Mouse (Mus musculus): ENCODE results near the gene Epb41l2. TPM values are rescaled to one million over a fixed set of nuclear protein-coding genes. Genes with fewer than 3 reads are reported as not detected.

The Epb41l2 gene
- polyA plus RNA-seq, 1 experiment from 2014 or later = 90.6 TPM

GRCm38 (mm10) chr10:25527126-25527525, 167.5 kb downstream of the Epb41l2 start:
- peaks cover 5% of the 10 kb centered on the region for H3K4me1 ChIP-seq
- H3K36me3 ChIP-seq = peaks cover 6% of the 10 kb centered on the region; the same call in 1 of the 2 replicates
- H3K4me2 ChIP-seq = no peak overlapping the region
- no peaks in the 10 kb centered on the region for H3K27me3 ChIP-seq
- WGBS = 61% methylated on average over 3 of the region's 3 CpGs
- no peak overlapping the region for H3K27ac ChIP-seq
- no peak for ATAC-seq (ENCODE audit: borderline replicate concordance, extremely low read depth, low FRiP score, low TSS enrichment)
- H3K9ac ChIP-seq = no peak overlapping the region
- no peak overlapping the region for H3K4me3 ChIP-seq
- H3K9me3 ChIP-seq = no peaks in the 10 kb centered on the region

GRCm38 (mm10) chr10:25531335-25531734, 171.7 kb downstream of the Epb41l2 start:
- 37% methylated on average over 13 of the region's 13 CpGs for WGBS
- ATAC-seq (ENCODE audit: borderline replicate concordance, extremely low read depth, low FRiP score, low TSS enrichment) = no peak
- peaks cover 9% of the 10 kb centered on the region for H3K4me1 ChIP-seq
- H3K36me3 ChIP-seq = no peaks in the 10 kb centered on the region
- H3K9me3 ChIP-seq = no peaks in the 10 kb centered on the region
- no peaks in the 10 kb centered on the region for H3K27me3 ChIP-seq
- no peak overlapping the region for H3K4me2 ChIP-seq
- no peak overlapping the region for H3K4me3 ChIP-seq
- no peak overlapping the region for H3K9ac ChIP-seq
- no peak overlapping the region for H3K27ac ChIP-seq

GRCm38 (mm10) chr10:25533105-25533504, 173.5 kb downstream of the Epb41l2 start:
- Histone ChIP-seq H3K27ac (no peak overlapping the region), H3K4me1 (peaks cover 9% of the 10 kb centered on the region), H3K4me2 (no peak overlapping the region), H3K9me3 (no peaks in the 10 kb centered on the region), H3K27me3 (no peaks in the 10 kb centered on the region), H3K36me3 (no peaks in the 10 kb centered on the region), H3K4me3 (no peak overlapping the region), H3K9ac (no peak overlapping the region)
- ATAC-seq (ENCODE audit: borderline replicate concordance, extremely low read depth, low FRiP score, low TSS enrichment) = no peak
- WGBS = 23% methylated on average over 2 of the region's 2 CpGs

GRCm38 (mm10) chr10:25533513-25534246, 174.1 kb downstream of the Epb41l2 start:
- ATAC-seq (ENCODE audit: borderline replicate concordance, extremely low read depth, low FRiP score, low TSS enrichment) = 0 out of 2 replicates have a peak, but pooled peaks have one; percentile 49
- H3K4me3 ChIP-seq = no peak overlapping the region
- no peaks in the 10 kb centered on the region for H3K9me3 ChIP-seq
- no peak overlapping the region for H3K27ac ChIP-seq
- H3K9ac ChIP-seq = no peak overlapping the region
- peaks cover 9% of the 10 kb centered on the region for H3K4me1 ChIP-seq
- 35% methylated on average over 9 of the region's 9 CpGs for WGBS
- no peak overlapping the region for H3K4me2 ChIP-seq
- no peaks in the 10 kb centered on the region for H3K36me3 ChIP-seq
- H3K27me3 ChIP-seq = no peaks in the 10 kb centered on the region

GRCm38 (mm10) chr10:25534467-25534866, 174.9 kb downstream of the Epb41l2 start:
- Histone ChIP-seq H3K4me1 (peaks cover 9% of the 10 kb centered on the region), H3K36me3 (no peaks in the 10 kb centered on the region), H3K4me2 (no peak overlapping the region), H3K9ac (no peak overlapping the region), H3K9me3 (no peaks in the 10 kb centered on the region), H3K27ac (no peak overlapping the region), H3K4me3 (no peak overlapping the region), H3K27me3 (no peaks in the 10 kb centered on the region)
- ATAC-seq (ENCODE audit: borderline replicate concordance, extremely low read depth, low FRiP score, low TSS enrichment) = no peak
- 74% methylated on average over 5 of the region's 5 CpGs for WGBS

GRCm38 (mm10) chr10:25535891-25536331, 176.3 kb downstream of the Epb41l2 start, which contains the start of gene Smlr1:
Gene Smlr1, minus strand, starts transcription at chr10:25536267.
- Histone ChIP-seq H3K27ac (no peak within 1 kb of the TSS), H3K27me3 (no peaks in the 10 kb centered on the region), H3K36me3 (no peaks in the 10 kb centered on the region), H3K4me1 (peaks cover 9% of the 10 kb centered on the region), H3K9ac (no peak within 1 kb of the TSS), H3K9me3 (no peaks in the 10 kb centered on the region), H3K4me3 (no peak within 1 kb of the TSS), H3K4me2 (no peak within 1 kb of the TSS)
- WGBS = 89% methylated on average over 10 of the region's 10 CpGs
- no peak for ATAC-seq (ENCODE audit: borderline replicate concordance, extremely low read depth, low FRiP score, low TSS enrichment)

GRCm38 (mm10) chr10:25536621-25537020, 177.0 kb downstream of the Epb41l2 start:
- WGBS = 83% methylated on average over 6 of the region's 6 CpGs
- no peak overlapping the region for H3K9ac ChIP-seq
- ATAC-seq (ENCODE audit: borderline replicate concordance, extremely low read depth, low FRiP score, low TSS enrichment) = no peak
- no peak overlapping the region for H3K27ac ChIP-seq
- no peaks in the 10 kb centered on the region for H3K36me3 ChIP-seq
- no peaks in the 10 kb centered on the region for H3K27me3 ChIP-seq
- no peak overlapping the region for H3K4me2 ChIP-seq
- H3K4me1 ChIP-seq = peaks cover 6% of the 10 kb centered on the region
- H3K9me3 ChIP-seq = no peaks in the 10 kb centered on the region
- no peak overlapping the region for H3K4me3 ChIP-seq

GRCm38 (mm10) chr10:25538738-25539137, 179.1 kb downstream of the Epb41l2 start:
- 67% methylated on average over 1 of the region's 1 CpGs for WGBS
- Histone ChIP-seq H3K4me2 (no peak overlapping the region), H3K27me3 (no peaks in the 10 kb centered on the region), H3K9me3 (no peaks in the 10 kb centered on the region), H3K27ac (no peak overlapping the region), H3K4me3 (no peak overlapping the region), H3K4me1 (peaks cover 2% of the 10 kb centered on the region; the same call in 1 of the 2 replicates), H3K9ac (no peak overlapping the region), H3K36me3 (no peaks in the 10 kb centered on the region)
- no peak for ATAC-seq (ENCODE audit: borderline replicate concordance, extremely low read depth, low FRiP score, low TSS enrichment)

GRCm38 (mm10) chr10:25539146-25539770, 179.7 kb downstream of the Epb41l2 start:
- ATAC-seq (ENCODE audit: borderline replicate concordance, extremely low read depth, low FRiP score, low TSS enrichment) = no peak
- H3K9me3 ChIP-seq = no peaks in the 10 kb centered on the region
- H3K4me3 ChIP-seq = no peak overlapping the region
- WGBS = 68% methylated on average over 4 of the region's 4 CpGs
- no peak overlapping the region for H3K4me2 ChIP-seq
- no peak overlapping the region for H3K9ac ChIP-seq
- H3K27ac ChIP-seq = no peak overlapping the region
- no peaks in the 10 kb centered on the region for H3K27me3 ChIP-seq
- no peaks in the 10 kb centered on the region for H3K4me1 ChIP-seq
- no peaks in the 10 kb centered on the region for H3K36me3 ChIP-seq

GRCm38 (mm10) chr10:25539771-25540168, 180.2 kb downstream of the Epb41l2 start:
- no peak overlapping the region for H3K4me2 ChIP-seq
- no peak for ATAC-seq (ENCODE audit: borderline replicate concordance, extremely low read depth, low FRiP score, low TSS enrichment)
- H3K27ac ChIP-seq = no peak overlapping the region
- H3K9me3 ChIP-seq = no peaks in the 10 kb centered on the region
- no peak overlapping the region for H3K4me3 ChIP-seq
- WGBS = 26% methylated on average over 6 of the region's 6 CpGs
- H3K36me3 ChIP-seq = no peaks in the 10 kb centered on the region
- no peaks in the 10 kb centered on the region for H3K27me3 ChIP-seq
- H3K9ac ChIP-seq = no peak overlapping the region
- no peaks in the 10 kb centered on the region for H3K4me1 ChIP-seq

- H3K27me3 ChIP-seq = no peaks in the 10 kb centered on the region
- no peak overlapping the region for H3K9ac ChIP-seq
- H3K36me3 ChIP-seq = no peaks in the 10 kb centered on the region
- H3K9me3 ChIP-seq = no peaks in the 10 kb centered on the region
- no peak overlapping the region for H3K4me3 ChIP-seq
- no peaks in the 10 kb centered on the region for H3K4me1 ChIP-seq
- 94% methylated on average over 3 of the region's 3 CpGs for WGBS
- ATAC-seq (ENCODE audit: borderline replicate concordance, extremely low read depth, low FRiP score, low TSS enrichment) = no peak
- no peak overlapping the region for H3K4me2 ChIP-seq
- no peak overlapping the region for H3K27ac ChIP-seq
Measured at GRCm38 (mm10) chr10:25541097-25541496, 181.5 kb downstream of the Epb41l2 start.

- H3K27ac ChIP-seq = no peak overlapping the region
- H3K9ac ChIP-seq = no peak overlapping the region
- no peaks in the 10 kb centered on the region for H3K4me1 ChIP-seq
- 33% methylated on average over 4 of the region's 4 CpGs for WGBS
- H3K27me3 ChIP-seq = no peaks in the 10 kb centered on the region
- H3K9me3 ChIP-seq = no peaks in the 10 kb centered on the region
- no peak overlapping the region for H3K4me2 ChIP-seq
- no peak overlapping the region for H3K4me3 ChIP-seq
- H3K36me3 ChIP-seq = no peaks in the 10 kb centered on the region
- no peak for ATAC-seq (ENCODE audit: borderline replicate concordance, extremely low read depth, low FRiP score, low TSS enrichment)
Measured at GRCm38 (mm10) chr10:25552936-25553335, 193.3 kb downstream of the Epb41l2 start.
